Mouse (Mus musculus) hindbrain, embryonic 16.5 days (tissue): Measurements from ENCODE around the gene Syt16. TPM values are rescaled to one million over a fixed set of nuclear protein-coding genes. Genes with fewer than 3 reads are reported as not detected.

Source experiments
- ATAC-seq: fragments of 200-750 bp; cut with Nextera tagmentation; 2 replicates; pipeline ENCODE4 v1.8.0; 2017; ENCODE audit warnings: moderate TSS enrichment, moderate library complexity
- H3K27ac ChIP-seq: fragments of 300-500 bp; sonication (generic); 2 replicates; pipeline ENCODE4 v1.5.1; 2014; ENCODE audit warnings: low read depth, mild to moderate bottlenecking, control low read depth, low read length, moderate library complexity
- H3K27me3 ChIP-seq: fragments of 300-500 bp; sonication (generic); replicated peaks from 2 replicates; pipeline ENCODE4 v1.6.1; 2014; ENCODE audit warnings: low read length; ENCODE audit not compliant: control insufficient read depth, insufficient read depth
- H3K36me3 ChIP-seq: fragments of 300-500 bp; sonication (generic); 2 replicates; pipeline ENCODE4 v1.6.1; 2014; ENCODE audit warnings: mild to moderate bottlenecking, low read length, moderate library complexity, mixed read lengths; ENCODE audit not compliant: control insufficient read depth, insufficient read depth
- H3K4me1 ChIP-seq: fragments of 300-500 bp; sonication (generic); 2 replicates; pipeline ENCODE4 v1.6.1; 2014; ENCODE audit warnings: low read depth, low read length; ENCODE audit not compliant: control insufficient read depth, insufficient read depth
- H3K4me2 ChIP-seq: fragments of 300-500 bp; sonication (generic); 2 replicates; pipeline ENCODE4 v1.6.1; 2014; ENCODE audit warnings: mild to moderate bottlenecking, low read length, control low read depth, moderate library complexity
- H3K4me3 ChIP-seq: fragments of 300-500 bp; sonication (generic); 2 replicates; pipeline ENCODE4 v1.5.1; 2014; ENCODE audit warnings: mild to moderate bottlenecking, low read length, control low read depth, moderate library complexity
- H3K9ac ChIP-seq: fragments of 300-500 bp; sonication (generic); 2 replicates; pipeline ENCODE4 v1.6.1; 2014; ENCODE audit warnings: low read depth, mild to moderate bottlenecking, control low read depth, low read length, moderate library complexity
- H3K9me3 ChIP-seq: fragments of 300-500 bp; sonication (generic); 2 replicates; pipeline ENCODE4 v1.6.1; 2014; ENCODE audit warnings: mild to moderate bottlenecking, low read length, moderate library complexity; ENCODE audit not compliant: control insufficient read depth
- WGBS: fragments of 180-500 bp; shearing (Covaris S2); extraction: QIAGEN DNeasy Blood & Tissue Kit; methylation state at CpG from one replicate; pipeline ENCODE4 v1.1.7; 2014; 5-methylcytosine and 5-hydroxymethylcytosine counted together
- polyA plus RNA-seq: library from polyadenylated mRNA; unstranded; fragments of >200 nt; fragmentation: Nextera tagmentation; extraction: Ambion mirVana; gene quantifications from 2 replicates; pipeline ENCODE4 v1.2.1, GENCODE M21; 2015

Gene Syt16
- polyA plus RNA-seq, 1 experiment from 2014 or later = 76.1 TPM

- 41% methylated on average over 12 of the region's 12 CpGs for WGBS
- peak overlapping the region; percentile 59 for H3K4me3 ChIP-seq
- no peaks in the 10 kb centered on the region for H3K27me3 ChIP-seq
- peaks cover 4% of the 10 kb centered on the region for H3K4me1 ChIP-seq
- peak overlapping the region; percentile 79 for H3K27ac ChIP-seq
- H3K4me2 ChIP-seq = peak overlapping the region; percentile 65
- peak overlapping the region; percentile 79 for H3K9ac ChIP-seq
- no peaks in the 10 kb centered on the region for H3K9me3 ChIP-seq
- H3K36me3 ChIP-seq = no peaks in the 10 kb centered on the region
- ATAC-seq = no peak; the same call in none of the 2 replicates
These were observed 560 bp upstream of the Syt16 start for GRCm38 (mm10) chr12:73996906-73997296.

GRCm38 (mm10) chr12:73998128-73998456 is 631 bp downstream of the Syt16 start:
- 24% methylated on average over 5 of the region's 5 CpGs for WGBS
- Histone ChIP-seq H3K4me2 (peak overlapping the region; percentile 65), H3K27me3 (no peaks in the 10 kb centered on the region), H3K9ac (peak overlapping the region; percentile 79), H3K4me3 (peak overlapping the region; percentile 59), H3K27ac (peak overlapping the region; percentile 79), H3K9me3 (no peaks in the 10 kb centered on the region), H3K4me1 (peaks cover 4% of the 10 kb centered on the region), H3K36me3 (no peaks in the 10 kb centered on the region)
- peak; percentile 46 for ATAC-seq

DNA sequence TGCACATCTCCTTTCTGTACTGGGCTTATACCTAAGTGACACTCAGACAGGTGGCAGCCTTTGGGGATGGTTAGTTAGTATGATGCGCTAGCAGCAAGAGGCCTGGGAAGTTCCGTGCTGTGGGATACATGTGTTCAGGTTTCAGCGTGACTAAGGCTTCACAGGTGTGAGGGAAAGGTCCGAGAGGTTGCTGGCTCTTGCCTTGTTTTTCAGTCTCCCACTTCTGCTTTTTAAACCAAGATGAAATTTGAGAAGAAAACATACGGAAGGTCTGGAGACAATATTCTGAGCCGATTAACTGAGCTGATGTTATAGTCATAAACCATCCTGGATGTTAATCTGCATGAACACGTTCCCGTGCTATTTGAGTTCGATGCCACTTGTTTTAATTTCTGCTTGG is 5.0 kb downstream of the Syt16 start:
- H3K36me3 ChIP-seq = no peaks in the 10 kb centered on the region
- no peaks in the 10 kb centered on the region for H3K27me3 ChIP-seq
- no peak overlapping the region for H3K4me2 ChIP-seq
- H3K4me3 ChIP-seq = no peak overlapping the region
- H3K27ac ChIP-seq = no peak overlapping the region
- 93% methylated on average over 9 of the region's 9 CpGs for WGBS
- ATAC-seq = no peak
- no peak overlapping the region for H3K9ac ChIP-seq
- H3K9me3 ChIP-seq = no peaks in the 10 kb centered on the region
- H3K4me1 ChIP-seq = peaks cover 4% of the 10 kb centered on the region

GRCm38 (mm10) chr12:74009448-74009911 is 12.0 kb downstream of the Syt16 start:
- 0 out of 2 replicates have a peak, but pooled peaks have one; percentile 34 for ATAC-seq
- 20% methylated on average over 8 of the region's 8 CpGs for WGBS

DNA sequence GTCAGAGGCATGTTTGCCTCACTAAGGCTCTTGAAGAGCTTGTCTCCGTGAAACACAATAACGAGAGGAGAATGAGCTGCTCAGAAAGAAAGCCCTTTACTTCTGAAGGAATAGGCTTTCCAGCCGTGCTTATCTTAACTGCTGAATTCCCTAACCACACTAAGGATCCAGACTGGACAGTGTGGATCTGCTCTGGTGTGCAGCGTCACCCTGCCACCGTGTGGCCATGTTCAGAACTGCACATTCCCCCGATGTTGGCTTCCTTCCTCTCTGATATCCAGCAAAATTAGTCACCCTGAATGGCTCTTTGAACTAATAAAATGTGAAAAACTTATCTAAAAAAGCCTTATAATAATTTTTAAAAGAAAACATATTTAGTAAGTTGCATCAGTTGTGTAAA is 16.3 kb downstream of the Syt16 start:
- H3K27me3 ChIP-seq = no peaks in the 10 kb centered on the region
- peak; percentile 87 for ATAC-seq
- 0 out of 2 replicates have a peak overlapping the region, but pooled peaks have one; percentile 32 for H3K4me2 ChIP-seq

More at GRCm38 (mm10) chr12:74009448-74009911, 12.0 kb downstream of the Syt16 start:
- Histone ChIP-seq H3K9ac (no peak overlapping the region), H3K9me3 (no peaks in the 10 kb centered on the region), H3K27ac (no peak overlapping the region), H3K36me3 (no peaks in the 10 kb centered on the region), H3K4me1 (0 out of 2 replicates have a peak, but pooled peaks cover 4% of the 10 kb centered on the region), H3K4me2 (no peak overlapping the region), H3K27me3 (no peaks in the 10 kb centered on the region), H3K4me3 (no peak overlapping the region)

DNA sequence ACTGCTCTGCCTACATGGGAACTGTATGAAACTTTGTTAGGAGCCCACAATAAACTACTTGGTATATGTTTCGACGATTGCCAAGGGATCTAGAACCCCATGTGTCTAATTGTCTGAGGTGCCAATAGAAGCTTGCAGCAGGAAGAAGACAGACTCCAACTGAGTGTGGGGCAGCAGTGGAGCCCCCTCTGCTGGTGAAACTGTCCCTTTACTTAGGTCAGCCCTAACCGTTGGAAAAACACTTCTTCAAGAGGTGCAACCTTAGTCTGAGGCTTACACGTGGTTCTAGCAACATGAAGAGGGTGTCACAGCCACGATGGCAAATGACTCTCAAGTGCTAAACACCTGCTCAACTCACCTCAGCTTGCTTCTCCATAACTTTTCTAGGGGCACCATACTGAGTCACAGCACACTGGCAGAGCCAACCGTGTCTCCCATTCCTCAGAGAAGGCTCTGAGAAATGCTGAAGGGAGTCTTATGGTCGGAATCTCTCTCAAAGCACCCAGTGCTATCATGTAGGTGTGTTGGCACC is 17.3 kb downstream of the Syt16 start:
- no peak for ATAC-seq
- Histone ChIP-seq H3K27ac (no peak overlapping the region), H3K4me1 (0 out of 2 replicates have a peak, but pooled peaks cover 4% of the 10 kb centered on the region), H3K9me3 (no peaks in the 10 kb centered on the region), H3K27me3 (no peaks in the 10 kb centered on the region), H3K4me3 (no peak overlapping the region), H3K9ac (no peak overlapping the region), H3K36me3 (no peaks in the 10 kb centered on the region), H3K4me2 (no peak overlapping the region)
- 63% methylated on average over 7 of the region's 7 CpGs for WGBS

More for the DNA sequence above, 16.3 kb downstream of the Syt16 start:
- WGBS = 3% methylated on average over 6 of the region's 6 CpGs
- Histone ChIP-seq H3K9me3 (no peaks in the 10 kb centered on the region), H3K27ac (no peak overlapping the region), H3K4me1 (0 out of 2 replicates have a peak, but pooled peaks cover 4% of the 10 kb centered on the region), H3K36me3 (no peaks in the 10 kb centered on the region), H3K9ac (no peak overlapping the region), H3K4me3 (no peak overlapping the region)

DNA sequence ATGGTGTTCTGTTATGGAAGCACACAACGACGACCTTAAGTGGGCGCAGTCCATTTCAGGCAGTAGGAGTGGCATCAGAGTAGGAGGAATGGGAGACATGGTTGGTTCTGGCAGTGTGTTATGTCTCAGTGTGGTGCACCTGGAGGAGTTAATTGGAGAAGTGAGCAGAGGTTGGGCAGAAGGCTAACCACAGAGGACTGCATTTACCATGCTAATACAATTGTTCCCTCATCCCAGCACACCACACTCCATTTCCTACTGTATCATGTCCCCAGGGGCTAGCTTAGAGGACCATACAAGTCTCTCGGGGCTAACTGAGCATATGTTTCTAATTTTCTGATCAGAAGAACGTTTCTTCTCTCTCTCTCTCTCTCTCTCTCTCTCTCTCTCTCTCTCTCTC is 18.0 kb downstream of the Syt16 start:
- H3K4me3 ChIP-seq = no peak overlapping the region
- WGBS = 78% methylated on average over 5 of the region's 5 CpGs
- H3K27me3 ChIP-seq = no peaks in the 10 kb centered on the region
- no peak overlapping the region for H3K27ac ChIP-seq
- H3K9me3 ChIP-seq = no peaks in the 10 kb centered on the region
- H3K4me2 ChIP-seq = no peak overlapping the region
- no peak overlapping the region for H3K9ac ChIP-seq
- ATAC-seq = no peak
- H3K4me1 ChIP-seq = 0 out of 2 replicates have a peak, but pooled peaks cover 4% of the 10 kb centered on the region
- H3K36me3 ChIP-seq = no peaks in the 10 kb centered on the region

GRCm38 (mm10) chr12:74023260-74023659 is 25.8 kb downstream of the Syt16 start:
- H3K27ac ChIP-seq = no peak overlapping the region
- 63% methylated on average over 5 of the region's 5 CpGs for WGBS
- no peak overlapping the region for H3K4me3 ChIP-seq
- H3K4me2 ChIP-seq = no peak overlapping the region
- H3K9ac ChIP-seq = no peak overlapping the region
- no peaks in the 10 kb centered on the region for H3K4me1 ChIP-seq
- ATAC-seq = no peak
- no peaks in the 10 kb centered on the region for H3K9me3 ChIP-seq
- no peaks in the 10 kb centered on the region for H3K36me3 ChIP-seq
- H3K27me3 ChIP-seq = no peaks in the 10 kb centered on the region

- H3K9ac ChIP-seq = no peak overlapping the region
- H3K4me1 ChIP-seq = no peaks in the 10 kb centered on the region
- H3K27ac ChIP-seq = no peak overlapping the region
- no peak for ATAC-seq
- no peak overlapping the region for H3K4me3 ChIP-seq
- H3K9me3 ChIP-seq = no peaks in the 10 kb centered on the region
- WGBS = 87% methylated on average over 2 of the region's 2 CpGs
- no peak overlapping the region for H3K4me2 ChIP-seq
- H3K27me3 ChIP-seq = no peaks in the 10 kb centered on the region
- no peaks in the 10 kb centered on the region for H3K36me3 ChIP-seq
These were observed 27.5 kb downstream of the Syt16 start for GRCm38 (mm10) chr12:74024912-74025311.
